Mouse (Mus musculus) heart, postnatal 25 days (tissue): ENCODE results near the gene Fam3c. TPM values are rescaled to one million over a fixed set of nuclear protein-coding genes. Genes with fewer than 3 reads are reported as not detected.

Experiments used
- DNase-seq: peaks from one replicate; pipeline ENCODE4 v3.0.0; 2022; ENCODE audit warnings: low spot score
- intact Hi-C: fragments of 180-260 bp; cut with DNase I; formaldehyde crosslinking; loops from one replicate; pipeline ENCODE4 v1.15.1; 2025
- total RNA-seq, 2 experiments: library from RNA; stranded (reverse); gene quantifications; 2 replicates each; pipeline ENCODE4 v1.2.3; 2021

Fam3c gene
- 10 to 100 TPM; 23.6 to 27.5 TPM for total RNA-seq

- intact Hi-C loops: loop anchor here (2.0 kb wide), 1 partner anchor 27 kb away; no protein-coding TSS in a partner anchor
- peak; percentile 91 for DNase-seq
These were observed at the start of gene Fam3c for GRCm38 (mm10) chr6:22356086-22356507. Fam3c (minus strand) TSS chr6:22356243.

- DNase-seq: no peak
- intact Hi-C loops: no loop called here
These were observed 49.0 kb upstream of the Fam3c start for GRCm38 (mm10) chr6:22405021-22405420.

GRCm38 (mm10) chr6:22403736-22404135, 47.7 kb upstream of the Fam3c start:
- DNase-seq: no peak
- intact Hi-C loops: no loop called here

- intact Hi-C loops: no loop called here
- DNase-seq: no peak
These were observed 47.3 kb upstream of the Fam3c start for GRCm38 (mm10) chr6:22403317-22403716.

GRCm38 (mm10) chr6:22402548-22403164, 46.6 kb upstream of the Fam3c start:
- DNase-seq: no peak
- intact Hi-C loops: no loop called here

- intact Hi-C loops: no loop called here
- no peak for DNase-seq
These were observed 46.0 kb upstream of the Fam3c start for GRCm38 (mm10) chr6:22402037-22402436.

GRCm38 (mm10) chr6:22398079-22398774, 42.2 kb upstream of the Fam3c start:
- no peak for DNase-seq
- intact Hi-C loops: no loop called here

- intact Hi-C loops: no loop called here
These were observed 39.2 kb upstream of the Fam3c start for GRCm38 (mm10) chr6:22395207-22395606.

GRCm38 (mm10) chr6:22390654-22391365, 34.8 kb upstream of the Fam3c start:
- DNase-seq: no peak
- intact Hi-C loops: no loop called here

More at GRCm38 (mm10) chr6:22395207-22395606, 39.2 kb upstream of the Fam3c start:
- DNase-seq: no peak

- no peak for DNase-seq
- intact Hi-C loops: no loop called here
These were observed 29.3 kb upstream of the Fam3c start for GRCm38 (mm10) chr6:22385254-22385870.

GRCm38 (mm10) chr6:22380269-22380668, 24.2 kb upstream of the Fam3c start:
- intact Hi-C loops: no loop called here
- DNase-seq: no peak

- intact Hi-C loops: no loop called here
- no peak for DNase-seq
These were observed 23.8 kb upstream of the Fam3c start for GRCm38 (mm10) chr6:22379831-22380230.

GRCm38 (mm10) chr6:22378462-22378861, 22.4 kb upstream of the Fam3c start:
- intact Hi-C loops: no loop called here
- no peak for DNase-seq

GRCm38 (mm10) chr6:22374791-22375190, 18.7 kb upstream of the Fam3c start:
- intact Hi-C loops: no loop called here

GRCm38 (mm10) chr6:22373476-22373875, 17.4 kb upstream of the Fam3c start:
- intact Hi-C loops: no loop called here
- no peak for DNase-seq

More at GRCm38 (mm10) chr6:22374791-22375190, 18.7 kb upstream of the Fam3c start:
- no peak for DNase-seq

GRCm38 (mm10) chr6:22366977-22367376, 10.9 kb upstream of the Fam3c start:
- intact Hi-C loops: no loop called here

GRCm38 (mm10) chr6:22363590-22363989, 7.5 kb upstream of the Fam3c start:
- intact Hi-C loops: no loop called here
- no peak for DNase-seq

More at GRCm38 (mm10) chr6:22366977-22367376, 10.9 kb upstream of the Fam3c start:
- DNase-seq: no peak

GRCm38 (mm10) chr6:22361941-22362340, 5.9 kb upstream of the Fam3c start:
- intact Hi-C loops: no loop called here
- no peak for DNase-seq

- intact Hi-C loops: no loop called here
- no peak for DNase-seq
These were observed 3.0 kb upstream of the Fam3c start for GRCm38 (mm10) chr6:22359019-22359418.

- intact Hi-C loops: loop anchor here (2.0 kb wide), 1 partner anchor 29 kb away; no protein-coding TSS in a partner anchor
- no peak for DNase-seq
These were observed 1.3 kb upstream of the Fam3c start for GRCm38 (mm10) chr6:22357351-22357750.
